Mouse (Mus musculus) left cerebral cortex, postnatal 36 days (tissue): Measurements from ENCODE around the gene Stip1. TPM values are rescaled to one million over a fixed set of nuclear protein-coding genes. Genes with fewer than 3 reads are reported as not detected.
"Not testable (repeated sequence)": the region's sequence is repeated elsewhere in the genome, so short reads cannot be mapped to it uniquely, and the experiment has no call there.

Experiments
- DNase-seq, 2 experiments: peaks; one replicate each; pipeline ENCODE4 v3.0.0; 2021 to 2022; ENCODE audit warnings: low spot score in 2 of 2, mixed read lengths in 1 of 2
- intact Hi-C: fragments of 180-260 bp; cut with DNase I; formaldehyde crosslinking; loops from one replicate; pipeline ENCODE4 v1.15.1; 2025
- total RNA-seq, 2 experiments: library from RNA; stranded (reverse); gene quantifications; 2 replicates each; pipeline ENCODE4 v1.2.3; 2021

Stip1 gene
- total RNA-seq, 2 experiments from 2014 or later, result 179 to 201 TPM

- intact Hi-C loops, DNase-seq: not testable (repeated sequence)
These were observed 48.6 kb downstream of the Stip1 start for GRCm38 (mm10) chr19:6991166-6991565.

GRCm38 (mm10) chr19:6990712-6991111, 49.1 kb downstream of the Stip1 start:
- DNase-seq, result no peak
- intact Hi-C loops, result no loop called here

GRCm38 (mm10) chr19:6989251-6989650, 50.5 kb downstream of the Stip1 start:
- no peak for DNase-seq
- intact Hi-C loops, result no loop called here

DNA sequence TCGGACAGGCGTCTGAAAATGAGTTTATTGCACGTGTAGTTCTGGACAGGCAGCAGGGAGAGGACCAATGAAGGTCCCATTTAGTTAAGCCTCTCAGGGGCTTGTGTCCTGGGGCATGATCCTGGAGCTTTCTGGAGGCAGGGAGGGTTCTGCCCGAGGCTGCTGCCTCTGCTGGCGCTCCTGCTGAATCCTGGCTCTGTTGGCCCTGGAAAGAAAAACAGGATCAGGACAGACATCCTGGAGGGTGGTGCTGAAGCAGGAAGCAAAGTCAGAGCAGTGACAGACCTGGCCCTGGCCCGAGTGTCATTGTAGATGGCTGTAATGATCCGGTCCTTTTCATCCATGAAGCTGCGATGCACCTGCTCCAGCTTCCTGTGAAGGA, 51.9 kb downstream of the Stip1 start:
- DNase-seq, result no peak
- intact Hi-C loops, result no loop called here

DNA sequence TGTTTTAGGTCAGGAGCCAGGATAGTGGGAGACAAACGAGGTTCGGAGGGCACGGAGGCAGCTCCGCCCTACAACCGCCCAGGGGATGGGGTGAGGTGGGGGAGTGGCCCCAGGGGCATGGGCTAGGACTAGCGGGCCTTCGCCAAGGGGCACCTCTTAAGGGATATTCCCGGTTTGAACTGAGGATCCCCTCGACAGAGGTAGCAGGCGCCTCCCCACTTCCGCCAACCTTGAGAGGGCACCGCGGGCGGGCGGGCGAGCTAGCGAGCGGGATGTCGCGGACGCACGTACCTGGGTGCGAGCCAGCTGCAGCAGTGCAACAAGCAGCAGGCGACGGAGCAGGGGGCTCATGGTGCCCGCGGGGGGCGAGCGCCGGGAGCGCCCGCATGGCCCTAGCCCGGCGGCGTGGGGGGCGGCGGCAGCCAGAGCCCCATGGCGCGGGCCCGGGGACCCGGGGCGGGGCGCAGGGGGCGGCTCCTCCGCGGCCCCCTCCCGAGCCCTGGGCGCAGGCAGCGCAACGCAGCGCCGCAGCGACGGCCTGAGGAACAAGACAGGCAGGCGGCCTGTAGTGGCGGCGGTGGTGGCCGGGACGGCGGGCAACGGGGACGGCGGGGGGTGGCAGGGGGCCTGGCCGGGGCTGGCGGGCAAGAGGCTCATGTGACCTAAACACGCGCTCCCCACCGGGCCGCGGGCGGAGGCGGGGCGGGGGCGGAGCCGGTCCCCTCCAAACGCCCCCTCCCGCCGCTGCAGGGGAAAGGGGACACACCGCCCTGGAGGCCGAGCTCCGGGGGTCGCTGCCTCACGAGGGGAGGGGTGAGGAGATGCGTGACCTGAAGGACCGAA, 52.5 kb downstream of the Stip1 start, which contains the start of gene Vegfb:
TSS of gene Vegfb (minus strand) at position 591 of the 843 bp plus-strand sequence.
- DNase-seq, result peak; percentile 66 to 78
- intact Hi-C loops, result no loop called here

DNA sequence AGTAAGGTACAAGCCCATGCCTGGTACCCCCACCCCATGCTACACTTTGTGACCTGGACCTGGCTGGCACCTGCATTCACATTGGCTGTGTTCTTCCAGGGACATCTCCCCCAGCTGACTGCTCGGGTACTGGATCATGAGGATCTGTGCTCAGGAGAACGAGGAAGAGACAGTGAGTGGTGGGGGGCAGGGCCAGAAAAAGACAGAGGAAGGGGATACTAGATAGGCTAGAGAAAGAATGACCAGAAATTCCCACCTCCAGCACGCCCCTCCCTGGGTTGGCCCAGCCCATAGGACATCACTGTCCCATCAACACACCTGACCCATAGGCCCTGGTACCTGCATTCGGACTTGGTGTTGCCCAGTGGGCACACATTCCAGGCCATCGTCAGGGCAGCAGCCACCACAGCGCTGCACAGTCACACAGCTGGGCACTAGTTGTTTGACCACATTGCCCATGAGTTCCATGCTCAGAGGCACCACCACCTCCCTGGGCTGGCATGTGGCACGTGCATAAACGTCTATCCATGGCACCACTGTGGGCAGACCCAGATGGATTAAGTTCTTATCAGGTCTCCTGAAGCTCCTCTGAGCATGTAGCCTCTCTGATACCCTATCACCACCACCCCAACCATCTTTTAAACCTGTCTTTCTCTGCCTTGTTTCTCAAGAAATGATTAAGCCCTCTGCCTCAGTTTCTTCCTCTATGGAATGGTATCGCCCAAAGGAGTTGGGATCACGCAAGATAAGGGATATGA, 53.6 kb downstream of the Stip1 start:
- DNase-seq, result no peak
- intact Hi-C loops, result no loop called here

- intact Hi-C loops, result no loop called here
These were observed 54.5 kb downstream of the Stip1 start for GRCm38 (mm10) chr19:6985300-6985699.

GRCm38 (mm10) chr19:6983621-6984020, 56.1 kb downstream of the Stip1 start:
- DNase-seq, result no peak
- intact Hi-C loops, result no loop called here

More at GRCm38 (mm10) chr19:6985300-6985699, 54.5 kb downstream of the Stip1 start:
- DNase-seq, result no peak

DNA sequence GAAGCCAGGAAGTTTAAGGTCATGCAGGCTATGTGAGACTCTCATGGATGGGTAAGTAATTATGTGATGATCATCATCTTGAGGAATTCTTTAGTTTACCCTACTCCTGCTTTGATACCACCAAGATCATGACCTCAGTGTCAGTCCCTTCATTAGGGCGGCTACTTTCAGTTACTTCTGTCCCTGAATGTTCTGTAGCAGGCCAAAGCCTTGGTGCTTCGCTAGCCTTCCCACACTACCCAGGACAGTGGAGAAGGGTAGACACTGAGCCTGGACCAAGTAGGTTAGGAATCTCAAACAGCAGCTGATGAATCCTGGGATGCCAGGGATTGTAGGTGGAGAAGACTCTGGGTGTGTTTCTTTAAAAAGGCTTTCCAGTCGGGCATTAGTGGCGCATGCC, 58.3 kb downstream of the Stip1 start:
- intact Hi-C loops, result no loop called here
- DNase-seq, result no peak

GRCm38 (mm10) chr19:6980381-6981093, 59.2 kb downstream of the Stip1 start, which contains the start of gene Fkbp2:
Gene Fkbp2, minus strand, starts transcription at chr19:6980501.
- DNase-seq, result peak; percentile 99

DNA sequence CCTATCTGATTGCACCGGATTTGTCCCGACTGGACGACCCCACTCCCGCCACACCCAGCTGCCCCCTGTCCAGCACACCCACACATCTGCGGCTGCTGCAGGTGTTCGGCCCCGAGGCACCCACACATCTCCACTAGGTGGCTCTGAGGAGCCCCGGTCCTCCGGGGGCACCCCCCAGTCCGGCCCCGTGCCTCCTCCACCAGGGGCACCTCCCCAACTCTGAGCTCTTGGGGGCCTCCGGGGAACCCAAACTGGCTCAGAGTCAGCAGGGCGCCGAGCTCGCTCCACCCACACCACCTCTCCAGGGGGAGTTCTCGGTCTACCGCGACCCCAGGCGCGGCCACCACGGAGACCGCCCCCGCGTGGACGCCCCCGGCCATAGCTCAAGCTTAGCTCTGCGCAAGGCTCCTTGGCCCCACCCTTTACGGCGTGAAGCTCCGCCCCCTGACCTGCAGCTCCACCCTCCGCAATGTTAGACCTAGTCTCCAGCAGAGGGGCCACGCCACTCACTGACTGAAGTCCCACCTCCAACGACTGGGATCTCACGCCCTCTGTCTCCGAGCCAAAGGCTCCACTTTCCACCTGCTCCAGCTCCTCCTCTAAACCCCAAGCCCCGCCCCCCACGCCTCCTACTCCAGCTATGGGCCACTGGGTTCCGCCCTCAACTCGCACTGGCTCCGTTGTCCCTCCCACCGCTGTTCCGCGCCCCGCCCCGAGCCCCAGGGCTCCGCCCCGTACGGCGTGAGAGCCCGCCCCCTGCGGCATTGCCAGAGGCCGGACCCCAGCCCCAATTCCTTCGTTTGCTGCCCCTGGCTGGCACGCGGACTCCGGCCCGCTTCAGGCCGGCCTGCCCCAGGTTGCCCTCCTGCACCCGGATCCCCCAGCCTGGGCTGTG, 60.0 kb downstream of the Stip1 start:
- peak; percentile 98 to 99 for DNase-seq
- intact Hi-C loops, result loop anchor here (2.0 kb wide), 1 partner anchor 59 kb away; the partner anchor contains the start of gene Esrra

More at GRCm38 (mm10) chr19:6980381-6981093, 59.2 kb downstream of the Stip1 start, which contains the start of gene Fkbp2:
- intact Hi-C loops, result no loop called here

GRCm38 (mm10) chr19:6979001-6979479, 60.7 kb downstream of the Stip1 start:
- peak in 1 of 2 experiments; percentile 32 for DNase-seq
- intact Hi-C loops, result loop anchor here (2.0 kb wide), 1 partner anchor 58 kb away; the partner anchor contains the start of gene Esrra

DNA sequence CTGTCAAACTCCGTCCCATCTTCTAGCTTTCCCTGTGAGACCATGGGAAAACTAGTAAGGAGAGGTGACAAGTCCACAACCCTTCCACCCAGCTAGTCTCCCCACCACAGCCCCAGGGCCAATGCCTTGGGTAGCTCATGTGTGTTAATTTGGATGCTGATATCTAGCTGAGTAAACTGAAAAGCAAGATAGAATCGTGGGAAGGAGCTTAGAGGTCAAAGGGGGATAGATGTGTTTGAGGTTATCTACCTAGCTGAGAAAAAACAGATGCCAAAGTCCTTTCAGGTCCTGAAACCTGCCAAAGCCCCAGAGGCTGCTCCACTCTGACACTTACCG, 61.2 kb downstream of the Stip1 start:
- intact Hi-C loops, result loop anchor here (2.0 kb wide), 1 partner anchor 58 kb away; the partner anchor contains the start of gene Esrra
- no peak for DNase-seq

- intact Hi-C loops, result loop anchor here (2.0 kb wide), 1 partner anchor 57 kb away; the partner anchor contains the start of gene Esrra
- DNase-seq, result no peak
These were observed 61.8 kb downstream of the Stip1 start for GRCm38 (mm10) chr19:6977759-6978638.

DNA sequence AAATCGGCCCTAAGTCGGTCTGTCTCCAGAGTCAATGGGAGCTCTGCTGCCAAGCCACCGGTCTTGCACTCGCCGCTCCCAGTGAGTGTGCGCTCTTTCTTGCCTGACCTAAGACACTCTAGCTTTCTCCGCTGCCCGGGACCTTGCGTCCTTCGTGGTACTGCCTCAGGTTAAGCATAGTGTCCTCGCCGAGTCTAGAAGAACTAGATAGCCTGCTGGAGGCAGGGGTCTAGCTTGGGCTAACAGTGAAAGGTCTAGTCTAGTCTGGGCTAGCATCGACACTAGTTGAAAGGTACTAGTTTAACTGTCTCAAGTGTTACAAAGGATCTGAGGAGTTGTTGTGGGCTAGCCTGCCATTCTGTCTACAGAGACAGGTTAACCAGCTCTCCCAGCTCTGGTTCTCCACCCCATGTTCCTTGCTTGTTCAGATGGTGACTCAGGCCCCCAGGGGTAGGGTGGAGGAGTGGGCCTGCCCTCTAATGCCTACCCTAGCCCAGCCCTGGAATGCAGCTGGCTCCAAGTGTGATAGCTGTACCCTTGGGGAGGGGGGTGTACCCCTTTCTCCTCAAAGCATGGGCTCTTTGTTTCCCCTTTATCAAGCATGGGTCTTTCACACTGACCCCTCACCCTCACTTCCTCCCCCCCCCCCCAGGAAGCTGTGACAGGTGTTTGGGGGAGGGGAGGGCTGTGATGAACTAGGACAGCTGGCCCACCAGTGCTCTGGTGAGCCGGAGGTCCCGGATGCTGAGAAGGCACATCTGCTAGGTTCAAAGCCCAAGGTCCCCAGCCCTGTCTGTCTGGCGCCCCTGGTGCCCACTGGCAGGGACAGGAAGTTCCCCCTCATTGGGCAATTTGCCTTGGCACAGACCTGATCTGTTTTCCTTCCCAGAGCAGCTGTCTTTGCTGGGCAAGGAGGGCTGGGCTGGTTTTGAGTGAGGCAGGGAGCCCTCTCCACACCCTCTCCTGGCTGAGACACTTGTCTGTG, 63.9 kb downstream of the Stip1 start, which contains the start of gene Plcb3:
TSS of gene Plcb3 (minus strand) at position 934 of the 985 bp plus-strand sequence.
- DNase-seq, result peak in 1 of 2 experiments; percentile 46
- intact Hi-C loops, result no loop called here
